Mouse (Mus musculus) lung, embryonic 14.5 days (tissue): ENCODE measurements around the gene Lmx1a. TPM values are rescaled to one million over a fixed set of nuclear protein-coding genes. Genes with fewer than 3 reads are reported as not detected.
A peak's percentile ranks its signal among the peaks of the same experiment; 100 is the strongest.

Source experiments
- ATAC-seq: fragments of 200-750 bp; cut with Nextera tagmentation; 2 replicates; pipeline ENCODE4 v1.8.0; 2017; ENCODE audit warnings: mild to moderate bottlenecking, moderate TSS enrichment, moderate library complexity; ENCODE audit not compliant: insufficient read depth
- DNase-seq: peaks from one replicate; pipeline ENCODE4 v3.0.0-alpha.2; 2015
- H3K27ac ChIP-seq: fragments of 300-500 bp; sonication (generic); 2 replicates; pipeline ENCODE4 v1.5.1; 2014; ENCODE audit warnings: low read depth, mild to moderate bottlenecking, moderate library complexity
- H3K27me3 ChIP-seq: fragments of 300-500 bp; sonication (generic); 2 replicates; pipeline ENCODE4 v1.6.1; 2014; ENCODE audit warnings: low read length, control low read depth; ENCODE audit not compliant: insufficient read depth
- H3K36me3 ChIP-seq: fragments of 300-500 bp; sonication (generic); 2 replicates; pipeline ENCODE4 v1.6.1; 2014; ENCODE audit warnings: control low read depth; ENCODE audit not compliant: insufficient read depth
- H3K4me1 ChIP-seq: fragments of 300-500 bp; sonication (generic); 2 replicates; pipeline ENCODE4 v1.6.1; 2014; ENCODE audit warnings: antibody characterized with exemption, control low read depth; ENCODE audit not compliant: insufficient read depth
- H3K4me2 ChIP-seq: fragments of 300-500 bp; sonication (generic); 2 replicates; pipeline ENCODE4 v1.6.1; 2014; ENCODE audit warnings: mild to moderate bottlenecking
- H3K4me3 ChIP-seq: fragments of 300-500 bp; sonication (generic); 2 replicates; pipeline ENCODE4 v1.5.1; 2014; ENCODE audit warnings: low read depth, low read length
- H3K9ac ChIP-seq: fragments of 300-500 bp; sonication (generic); 2 replicates; pipeline ENCODE4 v1.6.1; 2014
- H3K9me3 ChIP-seq: fragments of 300-500 bp; sonication (generic); 2 replicates; pipeline ENCODE4 v1.6.1; 2016; ENCODE audit warnings: low read depth, low read length, control low read depth
- CTCF ChIP-seq: IDR thresholded peaks from 2 replicates; pipeline ENCODE4 v1.5.1; 2016; ENCODE audit warnings: antibody characterized with exemption, low read depth
- WGBS: fragments of 180-500 bp; shearing (Covaris S2); extraction: QIAGEN DNeasy Blood & Tissue Kit; methylation state at CpG from one replicate; pipeline ENCODE4 v1.1.7; 2014; 5-methylcytosine and 5-hydroxymethylcytosine counted together
- polyA plus RNA-seq: library from polyadenylated mRNA; unstranded; fragments of >200 nt; fragmentation: Nextera tagmentation; extraction: Ambion mirVana; gene quantifications from 2 replicates; pipeline ENCODE4 v1.2.1, GENCODE M21; 2014

Gene Lmx1a
- polyA plus RNA-seq, 1 experiment from 2014 or later: not detected

DNA sequence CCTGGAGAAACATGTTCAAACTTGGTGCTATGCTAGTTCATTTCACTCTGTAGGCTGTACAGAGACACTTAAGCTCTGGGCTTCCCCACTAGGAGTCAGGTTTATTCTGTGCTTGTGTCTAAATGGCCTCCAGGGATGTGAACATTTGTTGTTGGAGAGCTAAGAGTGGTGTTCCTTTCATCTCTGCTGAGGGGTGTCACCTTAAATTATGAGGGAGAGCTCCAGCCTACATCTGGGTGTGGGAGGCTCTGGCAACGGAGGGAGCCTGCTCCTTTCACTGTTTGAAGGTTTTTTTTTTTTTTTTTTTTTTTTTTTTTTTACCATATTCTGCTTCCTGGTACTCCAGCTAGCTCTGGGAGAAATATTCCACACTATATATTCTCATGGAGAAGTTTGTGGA lies 132.1 kb downstream of the Lmx1a start:
- no peaks in the 10 kb centered on the region for H3K9me3 ChIP-seq
- no peaks in the 10 kb centered on the region for H3K4me1 ChIP-seq
- H3K9ac ChIP-seq: no peak overlapping the region
- ATAC-seq (no peak), DNase-seq (no peak)
- H3K4me2 ChIP-seq: no peak overlapping the region
- TF ChIP-seq CTCF: no peak
- H3K36me3 ChIP-seq: no peaks in the 10 kb centered on the region
- no peaks in the 10 kb centered on the region for H3K27me3 ChIP-seq
- H3K4me3 ChIP-seq: no peak overlapping the region
- no peak overlapping the region for H3K27ac ChIP-seq
- WGBS: 33% methylated on average over 1 of the region's 1 CpGs

DNA sequence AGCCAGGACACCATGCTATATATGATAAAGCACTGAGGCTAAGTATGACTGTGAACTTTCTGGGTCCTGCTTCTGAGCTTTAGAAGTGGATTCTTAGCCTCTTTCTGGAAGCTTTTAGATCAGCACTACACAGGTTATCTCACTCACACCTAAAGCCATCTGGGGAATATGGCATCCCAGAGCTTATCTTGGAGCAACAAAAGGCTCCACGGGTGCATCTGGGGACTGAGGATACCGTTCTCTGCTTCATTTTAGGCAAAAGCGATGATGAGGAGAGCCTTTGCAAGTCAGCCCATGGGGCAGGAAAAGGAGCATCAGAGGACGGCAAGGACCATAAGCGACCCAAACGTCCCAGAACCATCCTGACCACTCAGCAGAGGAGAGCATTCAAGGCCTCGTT lies 141.3 kb downstream of the Lmx1a start:
- H3K4me1 ChIP-seq: no peaks in the 10 kb centered on the region
- no peak overlapping the region for H3K4me3 ChIP-seq
- ATAC-seq (no peak), DNase-seq (no peak)
- no peak overlapping the region for H3K4me2 ChIP-seq
- H3K9me3 ChIP-seq: no peaks in the 10 kb centered on the region
- no peak overlapping the region for H3K9ac ChIP-seq
- WGBS: 72% methylated on average over 7 of the region's 7 CpGs
- no peaks in the 10 kb centered on the region for H3K36me3 ChIP-seq
- no peak overlapping the region for H3K27ac ChIP-seq
- H3K27me3 ChIP-seq: no peaks in the 10 kb centered on the region
- TF ChIP-seq CTCF: no peak

GRCm38 (mm10) chr1:167831601-167832000 lies 142.6 kb downstream of the Lmx1a start:
- no peaks in the 10 kb centered on the region for H3K9me3 ChIP-seq
- no peak overlapping the region for H3K27ac ChIP-seq
- H3K36me3 ChIP-seq: no peaks in the 10 kb centered on the region
- no peak for ATAC-seq
- H3K4me2 ChIP-seq: no peak overlapping the region
- WGBS: 82% methylated on average over 3 of the region's 3 CpGs
- TF ChIP-seq CTCF: no peak
- no peak overlapping the region for H3K4me3 ChIP-seq
- DNase-seq: no peak
- no peaks in the 10 kb centered on the region for H3K4me1 ChIP-seq
- H3K9ac ChIP-seq: no peak overlapping the region
- H3K27me3 ChIP-seq: no peaks in the 10 kb centered on the region

DNA sequence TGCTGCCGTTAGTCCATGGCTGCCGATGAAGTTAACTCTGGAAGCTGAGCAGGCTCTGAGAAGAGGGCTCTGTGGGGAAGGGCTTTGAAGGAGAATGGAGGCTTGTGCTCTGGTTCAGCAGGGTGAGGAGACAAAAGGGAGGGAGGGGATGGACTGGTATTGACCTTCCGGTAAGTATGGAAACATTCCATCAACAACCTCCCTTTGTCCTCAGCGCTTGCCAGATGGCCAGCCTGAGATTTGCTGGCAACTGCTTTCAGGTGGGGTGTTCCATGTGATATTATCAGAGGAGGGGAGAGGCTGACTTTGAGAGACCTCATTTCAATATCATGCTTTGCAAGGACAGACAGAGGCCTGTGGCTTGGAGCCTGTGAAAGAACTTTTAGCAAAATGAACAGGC lies 165.8 kb downstream of the Lmx1a start:
- H3K4me3 ChIP-seq: no peak overlapping the region
- TF ChIP-seq CTCF: no peak
- H3K9ac ChIP-seq: no peak overlapping the region
- DNase-seq (no peak), ATAC-seq (no peak)
- 76% methylated on average over 4 of the region's 4 CpGs for WGBS
- no peaks in the 10 kb centered on the region for H3K27me3 ChIP-seq
- H3K27ac ChIP-seq: no peak overlapping the region
- H3K4me1 ChIP-seq: no peaks in the 10 kb centered on the region
- H3K36me3 ChIP-seq: no peaks in the 10 kb centered on the region
- H3K9me3 ChIP-seq: no peaks in the 10 kb centered on the region
- no peak overlapping the region for H3K4me2 ChIP-seq

DNA sequence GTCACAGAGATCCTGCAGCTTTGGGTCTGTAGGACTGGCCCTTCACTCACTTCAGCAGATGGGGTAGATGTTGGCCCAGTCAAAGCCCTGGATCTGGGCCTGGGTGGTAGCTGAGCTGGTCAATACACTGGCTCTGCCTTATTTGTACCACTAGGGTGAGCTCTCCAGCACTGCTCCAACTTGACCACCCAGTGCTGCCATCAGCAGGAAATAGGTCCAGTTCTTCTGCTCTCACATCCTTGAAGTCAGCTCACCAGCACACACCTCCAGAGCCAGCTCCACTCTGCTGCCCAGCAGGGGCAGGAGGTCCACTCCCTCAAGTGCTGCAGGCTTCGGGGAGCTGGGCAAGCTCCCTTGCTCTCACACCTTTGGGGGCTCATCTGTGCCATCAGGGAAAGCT lies 183.0 kb downstream of the Lmx1a start:
- TF ChIP-seq CTCF: peak; percentile 40
- Histone ChIP-seq H3K9me3 (no peaks in the 10 kb centered on the region), H3K36me3 (no peaks in the 10 kb centered on the region), H3K4me1 (no peaks in the 10 kb centered on the region), H3K9ac (no peak overlapping the region), H3K4me3 (no peak overlapping the region), H3K27ac (no peak overlapping the region), H3K27me3 (no peaks in the 10 kb centered on the region), H3K4me2 (no peak overlapping the region)
- 62% methylated on average over 1 of the region's 1 CpGs for WGBS
- ATAC-seq (no peak), DNase-seq (no peak)

DNA sequence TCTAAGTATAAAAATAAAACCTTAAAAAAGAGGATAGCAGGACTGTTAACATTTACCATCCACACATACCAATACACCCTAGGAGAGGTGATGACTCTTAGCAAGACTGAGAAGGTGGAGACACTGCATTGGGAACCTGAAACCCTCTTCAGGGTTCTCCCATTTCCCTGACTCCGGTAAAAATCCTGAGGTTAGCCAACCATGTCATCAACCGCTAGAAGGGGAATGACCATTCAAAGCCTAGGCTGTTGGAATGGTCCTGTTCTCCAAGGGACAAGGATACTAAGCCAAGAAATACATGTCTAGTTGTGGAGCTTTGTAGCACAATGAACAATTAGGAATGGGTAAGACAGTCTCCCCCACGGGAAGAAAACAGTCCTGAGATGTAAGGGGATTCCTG lies 185.1 kb downstream of the Lmx1a start:
- no peaks in the 10 kb centered on the region for H3K27me3 ChIP-seq
- no peak overlapping the region for H3K4me2 ChIP-seq
- no peaks in the 10 kb centered on the region for H3K9me3 ChIP-seq
- H3K4me1 ChIP-seq: no peaks in the 10 kb centered on the region
- TF ChIP-seq CTCF: no peak
- H3K9ac ChIP-seq: no peak overlapping the region
- no peak for ATAC-seq
- WGBS: 68% methylated on average over 3 of the region's 3 CpGs
- H3K36me3 ChIP-seq: no peaks in the 10 kb centered on the region
- no peak overlapping the region for H3K27ac ChIP-seq
- no peak for DNase-seq
- no peak overlapping the region for H3K4me3 ChIP-seq

GRCm38 (mm10) chr1:167877931-167878330 lies 188.9 kb downstream of the Lmx1a start:
- H3K27ac ChIP-seq: no peak overlapping the region
- no peaks in the 10 kb centered on the region for H3K36me3 ChIP-seq
- H3K27me3 ChIP-seq: no peaks in the 10 kb centered on the region
- H3K9me3 ChIP-seq: no peaks in the 10 kb centered on the region
- ATAC-seq: no peak
- H3K4me2 ChIP-seq: no peak overlapping the region
- no peaks in the 10 kb centered on the region for H3K4me1 ChIP-seq
- H3K4me3 ChIP-seq: no peak overlapping the region
- no peak overlapping the region for H3K9ac ChIP-seq
- no peak for DNase-seq
- 54% methylated on average over 4 of the region's 4 CpGs for WGBS
- no peak for TF ChIP-seq CTCF

DNA sequence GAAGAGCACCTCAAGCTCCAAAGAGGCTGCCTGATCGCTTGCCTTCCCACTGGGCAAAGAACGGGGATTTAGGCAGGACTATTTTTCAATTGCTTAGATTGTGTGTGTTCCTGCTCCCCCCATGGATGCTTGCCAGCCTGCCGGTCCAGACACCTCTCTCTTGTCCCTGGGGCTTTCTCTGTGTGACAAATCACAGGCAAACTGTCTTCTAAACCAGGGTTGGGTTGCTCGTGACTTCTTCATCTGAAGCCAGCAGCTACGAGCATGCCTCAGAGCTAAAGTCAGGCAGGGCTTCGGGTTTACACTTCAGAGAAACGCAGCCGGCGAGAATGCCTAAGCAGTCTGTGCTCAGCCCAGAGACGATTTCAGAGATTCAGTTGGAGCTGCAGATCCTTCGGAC lies 189.3 kb downstream of the Lmx1a start:
- 60% methylated on average over 11 of the region's 11 CpGs for WGBS
- Histone ChIP-seq H3K36me3 (no peaks in the 10 kb centered on the region), H3K4me3 (no peak overlapping the region), H3K9me3 (no peaks in the 10 kb centered on the region), H3K4me2 (no peak overlapping the region), H3K9ac (no peak overlapping the region), H3K27ac (no peak overlapping the region), H3K4me1 (no peaks in the 10 kb centered on the region), H3K27me3 (no peaks in the 10 kb centered on the region)
- ATAC-seq (no peak), DNase-seq (no peak)
- TF ChIP-seq CTCF: no peak
